Mouse (Mus musculus): ENCODE results near the gene Wwc1.
"Not testable (repeated sequence)": the region's sequence is repeated elsewhere in the genome, so short reads cannot be mapped to it uniquely, and the experiment has no call there.

Wwc1 gene

GRCm38 (mm10) chr11:35877651-35878558 lies 102.4 kb downstream of the Wwc1 start:
- no peak for DNase-seq

- no peak for DNase-seq
These were observed 106.6 kb downstream of the Wwc1 start for GRCm38 (mm10) chr11:35873624-35874244.

DNA sequence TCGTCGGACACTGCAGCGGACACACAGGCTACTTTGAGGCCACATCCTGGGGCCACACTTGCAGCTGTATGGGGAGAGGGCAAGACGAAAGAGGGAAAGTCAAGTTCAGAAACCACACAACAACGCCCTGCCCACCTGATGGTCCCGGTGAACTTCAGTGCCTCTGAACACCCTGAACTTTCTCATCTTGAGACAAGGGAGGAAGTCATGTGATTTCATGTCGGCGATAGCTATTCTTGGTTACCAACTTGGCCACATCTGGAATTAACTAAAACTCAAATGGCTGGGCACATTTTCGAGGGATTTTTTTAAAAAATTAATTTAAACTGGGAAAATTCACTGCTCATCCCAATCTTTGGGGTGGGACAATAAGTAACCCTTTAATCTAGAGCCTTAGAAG lies 109.4 kb downstream of the Wwc1 start:
- DNase-seq, result no peak

GRCm38 (mm10) chr11:35866140-35866539 lies 114.2 kb downstream of the Wwc1 start:
- DNase-seq, result no peak

GRCm38 (mm10) chr11:35864981-35865604 lies 115.2 kb downstream of the Wwc1 start:
- peak; percentile 93 for DNase-seq

DNA sequence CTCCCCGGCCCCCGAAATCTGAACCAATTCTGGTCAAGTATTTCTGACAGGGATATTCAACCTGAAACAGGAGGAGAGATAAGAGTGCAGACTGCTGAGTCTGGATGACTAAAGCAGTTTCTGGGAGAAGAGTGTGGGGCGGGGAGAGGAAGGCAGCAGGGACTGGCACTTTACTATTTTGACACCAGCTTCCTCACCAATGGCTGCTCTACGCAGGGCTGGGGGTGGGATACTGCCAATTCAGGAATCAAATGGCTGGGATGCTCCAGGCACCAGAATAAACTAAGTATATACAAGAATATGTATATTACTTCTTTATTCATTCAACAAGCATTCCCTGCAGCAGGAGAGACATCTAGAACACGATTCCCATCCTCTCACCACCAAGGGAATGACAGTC lies 116.7 kb downstream of the Wwc1 start:
- no peak for DNase-seq

GRCm38 (mm10) chr11:35857395-35858067 lies 122.8 kb downstream of the Wwc1 start:
- DNase-seq, result no peak

- peak; percentile 75 for DNase-seq
These were observed 123.8 kb downstream of the Wwc1 start for GRCm38 (mm10) chr11:35856359-35857040.

- no peak for DNase-seq
These were observed 124.8 kb downstream of the Wwc1 start for GRCm38 (mm10) chr11:35855567-35855966.

DNA sequence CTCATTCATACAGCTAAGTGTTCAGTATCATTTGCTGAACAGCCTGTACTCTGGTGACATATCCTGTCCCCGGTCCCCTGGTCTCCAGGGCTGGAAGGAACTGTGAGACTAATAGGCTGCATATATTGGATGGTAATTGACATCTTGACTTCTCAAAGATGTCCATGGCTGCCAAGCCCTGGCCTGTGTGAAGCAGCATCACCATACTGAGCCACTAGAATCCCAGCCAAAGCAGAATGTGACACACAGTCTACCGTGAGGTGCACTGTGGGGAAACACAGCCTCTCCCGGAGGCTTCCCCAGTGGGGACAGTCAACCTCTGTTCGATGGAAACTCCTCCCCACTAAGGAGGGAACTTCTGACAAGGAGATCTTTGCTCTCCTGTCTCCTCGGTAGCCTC lies 125.4 kb downstream of the Wwc1 start:
- no peak for DNase-seq

GRCm38 (mm10) chr11:35853651-35854050 lies 126.7 kb downstream of the Wwc1 start:
- no peak for DNase-seq

- DNase-seq, result peak; percentile 66
These were observed 127.6 kb downstream of the Wwc1 start for GRCm38 (mm10) chr11:35852731-35853130.

DNA sequence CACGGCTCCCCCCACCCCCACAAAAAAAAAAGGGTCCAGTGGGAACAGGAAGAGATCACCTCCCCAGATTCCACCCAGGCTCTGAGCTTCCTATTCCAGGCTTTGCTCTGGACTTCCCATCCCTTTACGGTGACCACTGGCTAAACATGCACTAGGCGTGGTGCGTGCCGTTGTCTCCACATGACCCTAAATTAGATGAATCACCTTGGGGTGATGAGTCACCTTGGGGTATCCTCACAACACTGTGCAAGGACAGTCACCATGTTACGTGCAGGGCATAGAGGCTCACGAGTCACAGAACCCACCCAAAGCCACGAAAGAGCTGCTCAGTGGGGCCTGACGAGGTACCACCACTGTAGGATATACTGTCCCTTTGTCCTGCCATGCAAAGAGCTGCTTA lies 136.0 kb downstream of the Wwc1 start:
- no peak for DNase-seq

- not testable (repeated sequence) for DNase-seq
These were observed 137.8 kb downstream of the Wwc1 start for GRCm38 (mm10) chr11:35842560-35842959.

- no peak for DNase-seq
These were observed 138.5 kb downstream of the Wwc1 start for GRCm38 (mm10) chr11:35841738-35842325.

GRCm38 (mm10) chr11:35840806-35841205 lies 139.5 kb downstream of the Wwc1 start:
- not testable (repeated sequence) for DNase-seq

GRCm38 (mm10) chr11:35840282-35840681 lies 140.0 kb downstream of the Wwc1 start:
- DNase-seq, result no peak

GRCm38 (mm10) chr11:35838345-35839338 lies 141.7 kb downstream of the Wwc1 start:
- peak; percentile 95 for DNase-seq

GRCm38 (mm10) chr11:35837156-35838126 lies 142.9 kb downstream of the Wwc1 start:
- DNase-seq, result no peak
